In the genomic region with DNA sequence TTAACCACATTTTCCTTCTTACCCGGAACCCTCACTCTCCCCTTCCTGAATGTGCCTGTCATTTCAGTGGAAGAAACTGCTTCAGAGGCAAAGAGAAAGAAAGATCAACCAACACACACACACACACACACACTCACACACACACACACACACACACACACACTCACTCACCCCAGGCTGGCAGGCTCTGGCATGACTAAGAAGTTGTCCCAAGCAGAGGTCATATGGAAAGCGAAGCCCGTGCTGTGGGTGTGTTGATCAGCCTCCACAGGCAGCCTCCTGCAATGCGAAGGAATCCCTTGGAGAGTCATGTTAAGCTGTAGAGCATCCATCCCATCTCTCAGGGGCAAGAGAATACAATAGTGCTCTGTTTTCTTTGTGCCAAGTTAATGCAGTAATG, we compare ENCODE assay signal across 20 mouse cellular contexts.
DNase-seq lines count a peak whose midpoint lies in the region; ATAC-seq and TF ChIP-seq lines count a peak whose summit lies in the region.
"Had no signal": no experiment of that assay in that cellular context is flagged by ENCODE, and none has a peak within 500 bp of the region (broad histone marks: within the 10 kb centered on the region; RNA-seq: fewer than 3 reads in every experiment).

No protein-coding gene starts in this region.

- TF ChIP-seq CTCF in midbrain, postnatal 0 days (IDR thresholded peaks at IDR 0.05), result no peak

- H3K9me3 ChIP-seq in midbrain, embryonic 13.5 days, result no peaks in the 10 kb centered on the region
- H3K9me3 ChIP-seq in midbrain, embryonic 16.5 days (replicated peaks; ENCODE audit: control insufficient read depth, low read length, poor library complexity, severe bottlenecking), result no peaks in the 10 kb centered on the region
- H3K9me3 ChIP-seq in midbrain, postnatal 0 days (ENCODE audit: low read length), result no peaks in the 10 kb centered on the region
- H3K9me3 ChIP-seq: embryonic facial prominence, embryonic 10.5 days; limb, embryonic 12.5 days; liver, embryonic 13.5 days; lung, embryonic 15.5 days had no signal

- H3K27ac ChIP-seq in midbrain, embryonic 13.5 days, result peak overlapping the region; percentile 42; the same call in 1 of the 2 replicates
- no peak overlapping the region for H3K27ac ChIP-seq in midbrain, embryonic 16.5 days (ENCODE audit: low read length)
- no peak overlapping the region for H3K27ac ChIP-seq in midbrain, postnatal 0 days (ENCODE audit: low read depth, low read length)
- H3K27ac ChIP-seq: embryonic facial prominence, embryonic 10.5 days; gastrocnemius, adult 2 months; limb, embryonic 12.5 days; liver, embryonic 13.5 days; lung, embryonic 15.5 days had no signal

- H3K36me3 ChIP-seq in midbrain, embryonic 13.5 days, result no peaks in the 10 kb centered on the region
- H3K36me3 ChIP-seq in midbrain, embryonic 16.5 days (ENCODE audit: control insufficient read depth, insufficient read depth, low read length), result no peaks in the 10 kb centered on the region
- no peaks in the 10 kb centered on the region for H3K36me3 ChIP-seq in midbrain, postnatal 0 days (ENCODE audit: insufficient read depth, low read length)
- H3K36me3 ChIP-seq: limb, embryonic 12.5 days; liver, embryonic 13.5 days; lung, embryonic 15.5 days had no signal

- no peaks in the 10 kb centered on the region for H3K27me3 ChIP-seq in midbrain, embryonic 13.5 days
- no peaks in the 10 kb centered on the region for H3K27me3 ChIP-seq in midbrain, embryonic 16.5 days (ENCODE audit: control insufficient read depth, insufficient read depth, low read depth, low read length)
- no peaks in the 10 kb centered on the region for H3K27me3 ChIP-seq in midbrain, postnatal 0 days (ENCODE audit: insufficient read depth, low read length)
- H3K27me3 ChIP-seq: limb, embryonic 12.5 days; liver, embryonic 13.5 days; lung, embryonic 15.5 days had no signal

- ATAC-seq in midbrain, embryonic 13.5 days, result no peak
- ATAC-seq in midbrain, embryonic 16.5 days, result no peak
- no peak for ATAC-seq in midbrain, postnatal 0 days (ENCODE audit: low FRiP score)
- ATAC-seq: forebrain, postnatal 0 days had no signal

- 71% methylated on average over 4 of the region's 4 CpGs for WGBS in midbrain, embryonic 13.5 days
- 65% methylated on average over 4 of the region's 4 CpGs for WGBS in midbrain, embryonic 16.5 days
- WGBS in midbrain, postnatal 0 days, result 72% methylated on average over 4 of the region's 4 CpGs

- peak; percentile 40 for DNase-seq in adrenal gland, postnatal 10 days
- DNase-seq in adrenal gland, adult 8-10 months, result no peak
- peak; percentile 77 for DNase-seq in NIH3T3 (ENCODE audit: low read depth)
- peak; percentile 19 for DNase-seq in skeletal muscle tissue, adult 2 months (ENCODE audit: low read depth, low spot score)
- no peak for DNase-seq in midbrain, postnatal 0 days (ENCODE audit: low spot score)
- DNase-seq in thymus, postnatal 14 days, result no peak
- DNase-seq: B cell, adult 2 months; cerebellum, postnatal 36 days; forebrain, postnatal 0 days; gastrocnemius, adult 2 months; kidney, adult 8-10 months; kidney, postnatal 4 days; liver, embryonic 13.5 days; midbrain, embryonic 14.5 days had no signal

- H3K4me3 ChIP-seq in midbrain, embryonic 13.5 days (replicated peaks), result no peak overlapping the region
- no peak overlapping the region for H3K4me3 ChIP-seq in midbrain, embryonic 16.5 days (ENCODE audit: low read depth, low read length)
- no peak overlapping the region for H3K4me3 ChIP-seq in midbrain, postnatal 0 days (ENCODE audit: low read depth, low read length)
- H3K4me3 ChIP-seq: embryonic facial prominence, embryonic 10.5 days; erythroblast, embryonic 14.5 days; gastrocnemius, adult 2 months; limb, embryonic 12.5 days; liver, embryonic 13.5 days; lung, embryonic 15.5 days had no signal

- H3K9ac ChIP-seq in midbrain, embryonic 13.5 days (replicated peaks), result no peak overlapping the region
- no peak overlapping the region for H3K9ac ChIP-seq in midbrain, embryonic 16.5 days (ENCODE audit: low read depth, low read length)
- H3K9ac ChIP-seq in midbrain, postnatal 0 days (replicated peaks; ENCODE audit: low read length, poor library complexity, severe bottlenecking), result no peak overlapping the region
- H3K9ac ChIP-seq: forebrain, postnatal 0 days; limb, embryonic 12.5 days; liver, embryonic 13.5 days; lung, embryonic 15.5 days had no signal

- peaks cover 9% of the 10 kb centered on the region; the same call in 1 of the 2 replicates for H3K4me1 ChIP-seq in midbrain, embryonic 13.5 days (replicated peaks)
- 0 out of 2 replicates have a peak, but pooled peaks cover 2% of the 10 kb centered on the region for H3K4me1 ChIP-seq in midbrain, embryonic 16.5 days (ENCODE audit: control insufficient read depth, insufficient read depth, low read length)
- no peaks in the 10 kb centered on the region for H3K4me1 ChIP-seq in midbrain, postnatal 0 days (ENCODE audit: insufficient read depth, low read length)
- H3K4me1 ChIP-seq: lung, embryonic 15.5 days had no signal

- H3K4me2 ChIP-seq in midbrain, embryonic 13.5 days (replicated peaks), result no peak overlapping the region
- no peak overlapping the region for H3K4me2 ChIP-seq in midbrain, embryonic 16.5 days (ENCODE audit: low read length)
- H3K4me2 ChIP-seq in midbrain, postnatal 0 days (ENCODE audit: low read depth, low read length, poor library complexity, severe bottlenecking), result no peak overlapping the region
- H3K4me2 ChIP-seq: limb, embryonic 12.5 days; liver, embryonic 13.5 days; lung, embryonic 15.5 days had no signal

Comparison
In these comparisons a context has a peak if more than half of its experiments do, and no peak if none do; other contexts are left out.
1. DNase-seq: peak in adrenal gland, postnatal 10 days (single experiment), NIH3T3 (single experiment) and skeletal muscle tissue, adult 2 months (single experiment); none in adrenal gland, adult 8-10 months (single experiment), midbrain, postnatal 0 days (single experiment) and thymus, postnatal 14 days (single experiment).